Mouse (Mus musculus): ENCODE data around the gene Slc35f4.
"Not testable (repeated sequence)": the region's sequence is repeated elsewhere in the genome, so short reads cannot be mapped to it uniquely, and the experiment has no call there.

Gene Slc35f4

DNA sequence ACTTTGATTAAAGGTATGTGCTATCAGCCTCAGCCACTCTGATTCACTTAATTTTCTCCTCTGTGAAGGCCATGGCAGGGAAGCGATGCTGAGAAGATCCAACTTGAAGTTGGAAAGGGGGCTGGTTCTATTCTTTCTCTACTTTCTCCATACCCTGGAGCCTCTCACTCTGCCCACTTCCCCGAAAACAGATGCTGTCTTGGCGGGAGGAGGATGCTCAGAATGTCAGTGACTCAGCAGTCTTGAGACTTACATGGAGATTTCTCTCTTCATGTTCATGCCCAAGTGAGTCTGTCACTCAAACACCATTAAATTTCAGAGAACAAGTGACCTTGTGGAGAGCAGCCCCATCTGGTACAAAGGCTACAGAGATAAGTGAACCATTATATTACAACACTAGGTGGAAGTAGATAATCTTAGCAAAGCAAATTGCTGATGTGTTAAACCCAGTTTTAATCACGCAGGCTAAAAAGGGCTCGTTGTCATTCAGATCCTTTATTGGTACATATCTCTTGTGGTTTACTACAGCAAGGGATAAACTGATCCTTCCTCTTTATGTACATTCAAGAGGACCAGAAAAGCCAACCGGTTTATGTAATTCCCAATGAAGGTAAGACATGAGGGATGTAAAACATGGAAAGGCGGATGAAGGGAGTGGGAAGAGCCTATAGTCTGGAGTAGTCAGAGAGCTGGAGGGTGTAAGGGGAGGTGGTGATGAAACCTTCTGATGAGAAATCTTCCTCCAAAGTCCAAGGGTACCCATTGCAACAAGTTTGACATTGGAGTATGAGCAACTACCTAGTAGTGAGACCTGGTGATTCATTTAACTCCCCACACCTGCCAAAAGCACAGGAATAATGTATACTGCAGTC, 241.8 kb downstream of the Slc35f4 start:
- in situ Hi-C loops (cut with MboI, MseI) = no loop called here

- in situ Hi-C loops (cut with MboI, MseI) = no loop called here
Measured at GRCm38 (mm10) chr14:49278880-49279279, 247.0 kb downstream of the Slc35f4 start.

DNA sequence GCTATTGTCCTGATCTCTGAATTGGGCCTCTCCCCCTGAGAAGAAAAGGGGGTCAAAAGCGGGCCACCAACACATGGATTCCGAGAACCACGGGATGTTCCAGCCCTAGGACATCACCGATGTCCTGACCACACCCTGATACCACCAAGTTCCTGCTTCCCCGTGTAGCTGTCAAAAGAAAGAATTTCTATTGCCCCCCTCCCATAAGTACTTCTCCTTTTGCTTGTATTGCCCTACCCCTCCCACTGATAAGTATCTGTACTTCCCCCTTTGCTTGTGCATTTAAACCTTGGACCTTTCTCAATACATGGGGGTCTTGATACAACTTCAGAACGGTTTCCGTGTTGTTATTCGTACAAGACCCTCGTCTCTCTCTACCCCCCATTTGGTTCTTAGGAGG, 247.4 kb downstream of the Slc35f4 start:
- in situ Hi-C loops (cut with MboI, MseI) = not testable (repeated sequence)

GRCm38 (mm10) chr14:49277642-49278041, 248.2 kb downstream of the Slc35f4 start:
- in situ Hi-C loops (cut with MboI, MseI) = no loop called here

DNA sequence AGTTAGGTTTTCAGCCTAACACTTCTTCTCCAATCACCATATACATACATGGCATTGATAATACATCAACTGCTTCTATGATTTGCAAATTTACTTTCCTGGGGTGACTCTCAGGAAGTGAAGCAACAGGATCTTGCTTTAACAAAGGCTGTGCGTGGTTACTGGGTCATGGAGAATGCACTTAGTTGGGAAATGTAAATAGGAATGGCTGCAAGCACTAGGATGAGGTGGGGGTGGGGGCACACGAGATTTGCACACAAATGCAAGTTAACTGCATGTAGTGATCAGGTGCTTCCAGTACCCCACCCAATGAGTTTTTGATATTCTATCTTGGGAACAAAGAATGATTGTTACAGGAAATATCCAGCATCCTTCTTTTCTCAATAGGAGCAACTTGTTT, 250.5 kb downstream of the Slc35f4 start:
- in situ Hi-C loops (cut with MboI, MseI) = no loop called here

DNA sequence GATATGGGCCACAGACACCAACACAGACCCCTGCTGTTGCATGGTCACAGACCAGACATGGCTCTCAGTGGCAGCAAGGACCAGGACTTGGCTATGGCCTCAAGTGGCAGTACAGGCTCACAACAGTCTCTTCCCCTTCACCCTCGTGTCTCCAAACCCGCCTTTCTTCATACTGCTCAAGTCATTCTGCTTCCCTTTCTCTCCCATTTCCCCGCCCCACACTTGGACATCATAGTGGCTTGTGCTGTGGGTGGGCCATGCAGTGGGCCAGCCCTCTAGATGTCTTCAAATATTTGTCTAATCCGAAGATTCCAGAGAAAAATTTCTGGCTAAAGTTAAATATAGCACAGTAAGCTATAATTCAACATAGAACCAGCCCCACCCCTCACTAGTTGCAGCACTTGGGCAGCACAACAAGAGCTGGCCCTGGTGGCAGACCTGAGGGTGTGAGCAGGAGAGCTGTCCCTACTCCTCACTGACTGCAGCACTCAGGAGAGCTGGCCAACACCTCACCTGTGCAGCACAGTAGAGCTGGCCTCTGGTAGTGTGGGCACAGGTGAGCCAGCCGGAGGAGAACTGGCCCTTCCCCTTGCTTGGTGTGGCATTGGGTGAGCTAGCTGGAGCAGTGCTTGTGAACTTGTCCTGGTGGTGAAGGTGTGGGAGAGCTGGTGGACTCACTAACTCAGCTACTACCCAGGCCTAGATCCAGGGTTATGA, 260.4 kb downstream of the Slc35f4 start:
- in situ Hi-C loops (cut with MboI, MseI) = no loop called here
